Mouse (Mus musculus) embryonic facial prominence, embryonic 11.5 days (tissue): ENCODE results near the gene Oas1g. TPM values are rescaled to one million over a fixed set of nuclear protein-coding genes. Genes with fewer than 3 reads are reported as not detected.
A peak's percentile ranks its signal among the peaks of the same experiment; 100 is the strongest.
"Not testable (repeated sequence)": the region's sequence is repeated elsewhere in the genome, so short reads cannot be mapped to it uniquely, and the experiment has no call there.

Experiments used
- ATAC-seq: fragments of 200-750 bp; cut with Nextera tagmentation; replicated peaks from 2 replicates; pipeline ENCODE4 v1.8.0; 2017; ENCODE audit warnings: low read depth; ENCODE audit not compliant: insufficient number of reproducible peaks, low FRiP score, low TSS enrichment
- DNase-seq: peaks from one replicate; pipeline ENCODE4 v3.0.0-alpha.2; 2015; ENCODE audit warnings: low spot score
- H3K27ac ChIP-seq: fragments of 300-500 bp; sonication (generic); replicated peaks from 2 replicates; pipeline ENCODE4 v1.5.1; 2014; ENCODE audit warnings: mild to moderate bottlenecking, low read depth, low read length, control low read depth
- H3K27me3 ChIP-seq: fragments of 300-500 bp; sonication (generic); 2 replicates; pipeline ENCODE4 v1.6.1; 2014; ENCODE audit warnings: mild to moderate bottlenecking, low read length, moderate library complexity, mixed read lengths; ENCODE audit not compliant: control insufficient read depth, insufficient read depth
- H3K36me3 ChIP-seq: fragments of 300-500 bp; sonication (generic); replicated peaks from 2 replicates; pipeline ENCODE4 v1.6.1; 2014; ENCODE audit warnings: low read depth, mild to moderate bottlenecking, low read length, moderate library complexity, mixed read lengths; ENCODE audit not compliant: control insufficient read depth, insufficient read depth
- H3K4me1 ChIP-seq: fragments of 300-500 bp; sonication (generic); 2 replicates; pipeline ENCODE4 v1.6.1; 2014; ENCODE audit warnings: low read length, mixed read lengths; ENCODE audit not compliant: control insufficient read depth, insufficient read depth
- H3K4me2 ChIP-seq: fragments of 300-500 bp; sonication (generic); 2 replicates; pipeline ENCODE4 v1.6.1; 2014; ENCODE audit warnings: low read depth, mild to moderate bottlenecking, control low read depth, low read length, moderate library complexity
- H3K4me3 ChIP-seq: fragments of 300-500 bp; sonication (generic); 2 replicates; pipeline ENCODE4 v1.5.1; 2014; ENCODE audit warnings: low read depth, low read length, control low read depth
- H3K9ac ChIP-seq: fragments of 300-500 bp; sonication (generic); replicated peaks from 2 replicates; pipeline ENCODE4 v1.6.1; 2014; ENCODE audit warnings: mild to moderate bottlenecking, control low read depth, low read length
- H3K9me3 ChIP-seq: fragments of 300-500 bp; sonication (generic); replicated peaks from 2 replicates; pipeline ENCODE4 v1.6.1; 2016; ENCODE audit warnings: mild to moderate bottlenecking, low read length, inconsistent platforms, mixed read lengths; ENCODE audit not compliant: control insufficient read depth
- WGBS: fragments of 180-500 bp; shearing (Covaris S2); extraction: QIAGEN DNeasy Blood & Tissue Kit; methylation state at CpG from one replicate; pipeline ENCODE4 v1.1.7; 2014; 5-methylcytosine and 5-hydroxymethylcytosine counted together
- polyA plus RNA-seq: library from polyadenylated mRNA; unstranded; fragments of >200 nt; fragmentation: Nextera tagmentation; extraction: Ambion mirVana; gene quantifications from 2 replicates; pipeline ENCODE4 v1.2.1, GENCODE M21; 2014

Oas1g gene
- polyA plus RNA-seq, 1 experiment from 2014 or later, result not detected

DNA sequence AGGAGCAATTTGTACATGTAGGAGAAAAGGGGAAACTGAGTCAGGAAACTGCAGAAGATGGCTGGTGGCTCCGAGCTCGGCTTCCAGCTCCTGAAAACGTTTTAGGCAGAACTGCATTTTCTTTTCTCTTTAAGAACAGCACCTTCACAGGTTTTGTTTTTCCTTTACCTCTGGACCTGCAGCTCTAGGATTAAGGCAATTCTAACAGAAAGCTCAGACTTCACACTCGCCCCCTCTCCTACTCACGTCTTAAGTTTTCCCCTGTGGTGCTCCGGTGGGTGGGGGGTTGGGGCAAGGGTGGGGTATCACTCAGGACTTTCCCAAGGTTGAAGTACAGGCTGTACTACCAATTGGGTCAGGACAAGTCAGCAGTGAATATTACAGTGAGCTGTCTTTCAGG lies 418 bp upstream of the Oas1g start:
- Histone ChIP-seq H3K4me2 (no peak overlapping the region), H3K4me3 (no peak overlapping the region), H3K9me3 (no peaks in the 10 kb centered on the region), H3K36me3 (no peaks in the 10 kb centered on the region), H3K27ac (no peak overlapping the region), H3K9ac (no peak overlapping the region), H3K4me1 (no peaks in the 10 kb centered on the region), H3K27me3 (no peaks in the 10 kb centered on the region)
- WGBS, result 61% methylated on average over 6 of the region's 6 CpGs
- DNase-seq, result no peak
- ATAC-seq, result no peak

DNA sequence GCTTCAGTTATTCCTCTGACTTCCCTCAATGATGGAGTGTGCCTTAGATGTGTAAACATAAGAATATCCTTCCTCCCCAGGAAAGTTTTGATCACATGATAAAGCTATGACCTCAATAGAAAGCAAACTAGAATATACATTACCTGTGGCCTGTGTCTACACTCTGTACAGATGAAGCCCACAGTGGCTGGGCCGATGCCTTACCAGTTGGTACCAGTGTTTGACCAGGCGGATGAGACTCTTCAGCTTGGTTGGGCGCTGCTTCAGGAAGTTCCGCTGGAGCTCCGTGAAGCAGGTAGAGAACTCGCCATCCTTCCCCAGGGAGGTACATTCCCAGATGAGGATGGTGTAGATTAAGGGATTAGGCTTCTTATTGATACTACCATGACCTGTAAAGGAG lies 5.7 kb downstream of the Oas1g start:
- H3K36me3 ChIP-seq, H3K27ac ChIP-seq, ATAC-seq, H3K4me2 ChIP-seq, H3K9me3 ChIP-seq, H3K4me3 ChIP-seq, H3K4me1 ChIP-seq, H3K9ac ChIP-seq, H3K27me3 ChIP-seq, DNase-seq: not testable (repeated sequence)
- 93% methylated on average over 6 of the region's 6 CpGs for WGBS

DNA sequence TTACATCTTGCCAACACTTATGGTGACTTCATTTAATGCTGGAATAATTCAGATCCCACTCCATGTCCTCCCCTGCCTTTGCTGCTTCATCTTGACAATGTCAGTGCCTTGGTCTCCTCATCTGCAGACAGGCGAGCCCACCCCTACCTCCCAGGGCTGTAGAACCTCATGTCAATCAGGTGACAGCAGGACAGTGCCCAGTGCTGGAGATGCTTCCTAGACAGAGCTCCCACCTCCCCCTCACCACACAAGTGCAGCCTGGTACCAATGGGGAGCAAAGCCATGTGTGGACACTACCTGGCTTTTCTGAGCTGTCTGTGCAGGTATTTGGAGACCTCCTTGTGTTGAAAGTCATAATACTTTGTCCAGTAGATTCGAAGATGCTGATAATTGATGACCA lies 8.6 kb downstream of the Oas1g start:
- H3K9ac ChIP-seq, H3K4me1 ChIP-seq, H3K27ac ChIP-seq, H3K36me3 ChIP-seq, DNase-seq, H3K4me2 ChIP-seq, ATAC-seq, H3K9me3 ChIP-seq, H3K4me3 ChIP-seq, H3K27me3 ChIP-seq: not testable (repeated sequence)
- 63% methylated on average over 2 of the region's 2 CpGs for WGBS

DNA sequence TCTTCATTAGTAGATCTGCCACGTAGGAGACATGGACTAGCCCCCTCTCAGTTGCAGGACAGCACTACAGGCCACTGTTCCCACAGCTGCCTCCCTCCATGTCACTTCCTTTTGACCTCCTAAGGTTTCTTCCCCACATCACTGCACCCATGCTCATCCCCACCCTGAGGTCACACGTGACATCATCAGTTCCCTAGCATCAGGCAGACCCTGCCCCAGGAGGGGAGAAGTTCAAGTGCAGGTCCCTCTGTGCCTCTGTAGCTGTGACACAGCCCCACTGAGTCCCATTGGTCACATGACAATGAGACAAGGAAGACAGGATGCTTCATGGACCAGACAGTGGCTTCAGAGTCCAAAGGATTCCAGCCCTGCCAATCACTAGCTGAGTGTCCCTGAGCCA lies 10.0 kb downstream of the Oas1g start:
- H3K4me1 ChIP-seq, DNase-seq, H3K9me3 ChIP-seq, ATAC-seq, H3K9ac ChIP-seq, H3K4me3 ChIP-seq, H3K27ac ChIP-seq, H3K4me2 ChIP-seq, H3K27me3 ChIP-seq, H3K36me3 ChIP-seq: not testable (repeated sequence)
- WGBS, result 67% methylated on average over 2 of the region's 2 CpGs

DNA sequence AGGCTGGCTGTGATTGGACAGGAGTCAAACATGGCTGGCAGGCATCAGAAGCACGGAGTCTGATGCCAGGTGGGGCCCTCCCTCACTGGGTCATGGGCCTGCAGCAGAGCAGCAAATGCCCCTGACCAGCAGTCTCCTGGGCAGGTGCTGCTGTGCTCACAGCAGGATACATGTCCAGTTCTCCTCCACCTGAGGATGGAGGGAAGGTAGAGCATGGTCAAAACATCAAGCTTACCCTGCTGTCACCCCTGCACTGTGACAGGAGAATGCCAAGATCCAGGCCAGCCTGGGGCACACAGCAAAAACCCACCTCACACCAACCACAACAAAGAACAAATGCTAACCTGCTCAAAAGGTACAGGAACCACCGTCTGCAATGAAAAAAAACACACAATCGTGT lies 10.6 kb downstream of the Oas1g start:
- not testable (repeated sequence) for H3K4me1 ChIP-seq, ATAC-seq, H3K9me3 ChIP-seq, H3K27ac ChIP-seq, H3K4me3 ChIP-seq, DNase-seq, H3K4me2 ChIP-seq, H3K27me3 ChIP-seq, H3K36me3 ChIP-seq, H3K9ac ChIP-seq
- WGBS, result 66% methylated on average over 2 of the region's 3 CpGs

DNA sequence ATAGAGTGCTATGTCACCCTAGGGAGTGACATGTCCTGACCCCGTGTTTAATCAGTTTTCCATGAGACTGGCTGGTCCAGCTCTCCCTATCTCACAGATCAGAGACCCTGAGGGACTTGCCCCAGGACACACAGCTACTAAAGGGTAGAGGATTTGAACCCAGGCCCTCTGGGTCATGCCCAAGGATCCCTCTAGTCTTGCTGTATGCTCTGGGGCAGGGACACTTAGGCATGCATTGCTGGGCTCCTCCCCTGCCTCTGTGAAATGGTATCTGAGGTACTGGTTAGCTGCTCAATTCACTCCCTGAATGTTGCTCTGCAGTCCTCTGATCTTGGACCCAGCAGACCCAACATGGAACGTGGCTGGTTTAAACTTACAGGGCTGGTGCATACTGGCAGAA lies 15.9 kb downstream of the Oas1g start:
- Histone ChIP-seq H3K4me3 (no peak overlapping the region), H3K27me3 (no peaks in the 10 kb centered on the region), H3K36me3 (no peaks in the 10 kb centered on the region), H3K9ac (no peak overlapping the region), H3K27ac (no peak overlapping the region), H3K4me1 (no peaks in the 10 kb centered on the region), H3K9me3 (no peaks in the 10 kb centered on the region), H3K4me2 (no peak overlapping the region)
- no peak for ATAC-seq
- WGBS, result 60% methylated on average over 2 of the region's 2 CpGs
- DNase-seq, result no peak

DNA sequence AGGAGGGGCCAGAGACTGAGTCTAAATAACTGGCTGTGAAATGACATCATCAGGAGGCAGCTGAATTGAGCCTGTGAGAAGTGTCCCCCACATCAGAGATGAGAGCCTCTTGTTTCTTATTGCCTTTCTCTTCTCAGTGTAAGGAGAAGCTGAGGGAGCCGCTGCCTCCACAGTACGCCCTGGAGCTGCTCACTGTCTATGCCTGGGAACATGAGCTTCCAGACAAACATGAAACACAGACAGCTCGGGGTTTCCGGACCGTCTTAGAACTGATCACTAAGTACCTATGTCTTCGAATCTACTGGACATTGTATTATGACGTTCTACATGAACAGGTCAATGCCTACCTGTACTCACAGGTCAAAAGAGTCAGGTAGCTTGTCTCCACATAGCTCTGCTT lies 16.6 kb downstream of the Oas1g start:
- H3K4me2 ChIP-seq, result no peak overlapping the region
- peak; percentile 1 for DNase-seq
- 75% methylated on average over 7 of the region's 7 CpGs for WGBS
- H3K9ac ChIP-seq, result no peak overlapping the region
- no peaks in the 10 kb centered on the region for H3K9me3 ChIP-seq
- no peaks in the 10 kb centered on the region for H3K4me1 ChIP-seq
- H3K27ac ChIP-seq, result no peak overlapping the region
- no peak overlapping the region for H3K4me3 ChIP-seq
- H3K27me3 ChIP-seq, result no peaks in the 10 kb centered on the region
- H3K36me3 ChIP-seq, result no peaks in the 10 kb centered on the region
- no peak for ATAC-seq

DNA sequence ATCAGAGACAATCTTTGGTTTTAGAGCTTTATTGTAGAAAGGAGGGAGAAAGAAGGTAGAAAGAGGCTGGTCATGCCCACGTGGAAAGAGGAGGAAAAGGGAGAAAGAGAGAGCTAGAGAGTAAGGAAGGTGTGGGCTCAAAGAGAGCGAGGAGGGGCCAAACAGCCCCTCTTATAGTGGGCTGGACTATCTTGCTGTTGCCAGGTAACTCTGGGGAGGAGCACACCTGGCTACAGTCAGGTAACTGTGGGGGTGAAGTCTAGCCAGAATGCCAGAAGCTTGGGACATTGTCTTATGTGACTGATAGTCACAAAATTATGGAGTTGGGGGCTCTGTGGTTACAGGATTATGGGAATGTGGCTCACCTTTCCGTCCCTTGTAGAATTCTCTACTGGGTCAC lies 17.3 kb downstream of the Oas1g start:
- Histone ChIP-seq H3K9ac (no peak overlapping the region), H3K4me3 (no peak overlapping the region), H3K27ac (no peak overlapping the region), H3K27me3 (no peaks in the 10 kb centered on the region), H3K4me1 (no peaks in the 10 kb centered on the region), H3K36me3 (no peaks in the 10 kb centered on the region), H3K9me3 (no peaks in the 10 kb centered on the region), H3K4me2 (no peak overlapping the region)
- ATAC-seq (no peak), DNase-seq (no peak)
- 55% methylated on average over 3 of the region's 3 CpGs for WGBS
